Mouse (Mus musculus) lung, adult 2 months (tissue): ENCODE measurements around the gene Aldh3b1.

ENCODE experiments used
- CTCF ChIP-seq: fragments of 200-500 bp; IDR thresholded peaks from 2 replicates; pipeline ENCODE4 v1.5.1; 2011; ENCODE audit warnings: mild to moderate bottlenecking, low read length, control low read depth; ENCODE audit not compliant: insufficient read depth
- POLR2A ChIP-seq: fragments of 200-500 bp; IDR thresholded peaks from 2 replicates; pipeline ENCODE4 v1.6.1; 2011; ENCODE audit warnings: low read depth, mild to moderate bottlenecking, control low read depth, low read length, borderline replicate concordance; ENCODE audit errors: extremely low read depth

DNA sequence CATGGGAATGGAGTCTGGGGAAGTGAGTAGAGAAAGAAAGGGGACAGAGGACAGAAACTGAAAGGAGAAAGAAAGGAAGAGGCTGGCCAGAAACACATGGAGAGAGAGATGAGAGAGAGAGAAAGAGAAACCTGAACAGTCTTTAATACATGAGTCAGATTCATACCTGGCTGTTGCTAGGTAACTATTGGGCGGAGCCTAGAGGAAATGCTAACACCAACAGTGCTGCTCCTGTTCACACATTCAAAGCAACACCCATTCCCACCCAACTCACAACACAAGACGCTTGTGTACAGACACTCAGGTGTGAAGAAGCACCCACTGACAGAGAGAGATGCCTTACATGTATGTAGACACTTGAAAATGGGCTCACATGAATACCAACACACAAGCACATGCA is 46.3 kb upstream of the Aldh3b1 start:
- TF ChIP-seq CTCF (no peak), POLR2A (no peak)
